Mouse (Mus musculus) cortical plate, adult 2 months (tissue): ENCODE data around the gene Pwp2.
A peak's percentile ranks its signal among the peaks of the same experiment; 100 is the strongest.

Source experiments
- CTCF ChIP-seq: fragments of 200-500 bp; IDR thresholded peaks from 2 replicates; pipeline ENCODE4 v1.5.1; 2011; ENCODE audit warnings: mild to moderate bottlenecking, control low read depth, low read length; ENCODE audit not compliant: insufficient read depth; ENCODE audit errors: extremely low read depth
- POLR2A ChIP-seq: fragments of 200-500 bp; IDR thresholded peaks from 2 replicates; pipeline ENCODE4 v1.6.1; 2011; ENCODE audit warnings: mild to moderate bottlenecking, low read length, control low read depth; ENCODE audit not compliant: insufficient read depth; ENCODE audit errors: extremely low read depth

DNA sequence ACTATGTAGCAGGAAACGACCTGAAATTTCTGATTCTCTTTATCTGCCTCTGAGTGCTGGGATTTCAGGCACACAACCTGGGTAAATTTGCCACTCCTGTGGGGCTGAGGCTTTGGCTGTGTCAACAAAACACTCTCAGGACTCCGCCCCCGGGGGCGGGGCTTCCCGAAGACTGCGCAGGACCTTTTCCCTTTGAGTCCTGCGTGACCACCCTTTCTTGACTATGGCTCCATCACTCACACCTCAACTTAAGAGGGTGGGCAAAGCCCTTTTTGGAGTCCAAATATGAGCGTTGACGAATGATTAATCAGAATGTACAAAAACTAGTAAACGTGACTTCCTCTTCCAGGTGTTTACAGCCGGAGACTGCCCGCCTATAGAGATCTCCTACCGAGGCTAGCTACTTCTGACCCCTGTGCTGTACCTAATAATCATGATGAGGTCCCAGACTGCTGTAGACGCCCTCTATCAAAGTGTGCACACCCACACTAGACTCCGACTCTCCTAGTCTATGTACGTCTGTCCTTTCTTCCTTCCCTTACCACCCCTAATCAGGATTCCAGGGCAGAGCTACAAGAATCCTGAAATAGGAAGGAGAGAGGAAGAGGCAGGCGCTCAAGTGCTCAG lies 25.6 kb downstream of the Pwp2 start:
- no peak for TF ChIP-seq CTCF
- 0 out of 2 replicates have a peak, but pooled peaks have one; percentile 37 for TF ChIP-seq POLR2A
